Mouse (Mus musculus) stomach, embryonic 14.5 days (tissue): Measurements from ENCODE around the gene Il4ra. TPM values are rescaled to one million over a fixed set of nuclear protein-coding genes. Genes with fewer than 3 reads are reported as not detected.

Experiments used
- ATAC-seq: fragments of 200-750 bp; cut with Nextera tagmentation; 2 replicates; pipeline ENCODE4 v1.8.0; 2017; ENCODE audit warnings: low read depth, moderate TSS enrichment; ENCODE audit not compliant: insufficient number of reproducible peaks, insufficient read depth, low FRiP score
- H3K27ac ChIP-seq: fragments of 300-500 bp; sonication (generic); 2 replicates; pipeline ENCODE4 v1.5.1; 2014; ENCODE audit warnings: mild to moderate bottlenecking, low read length, moderate library complexity, mixed read lengths
- H3K27me3 ChIP-seq: fragments of 300-500 bp; sonication (generic); 2 replicates; pipeline ENCODE4 v1.6.1; 2014; ENCODE audit warnings: low read length, control low read depth, mixed read lengths; ENCODE audit not compliant: control insufficient read depth, insufficient read depth
- H3K36me3 ChIP-seq: fragments of 300-500 bp; sonication (generic); 2 replicates; pipeline ENCODE4 v1.6.1; 2014; ENCODE audit warnings: mild to moderate bottlenecking, control low read depth, low read length, moderate library complexity, mixed read lengths; ENCODE audit not compliant: control insufficient read depth, insufficient read depth
- H3K4me1 ChIP-seq: fragments of 300-500 bp; sonication (generic); 2 replicates; pipeline ENCODE4 v1.6.1; 2014; ENCODE audit warnings: low read length, control low read depth, mixed read lengths; ENCODE audit not compliant: control insufficient read depth, insufficient read depth
- H3K4me2 ChIP-seq: fragments of 300-500 bp; sonication (generic); replicated peaks from 2 replicates; pipeline ENCODE4 v1.6.1; 2014; ENCODE audit warnings: low read depth, low read length, control low read depth
- H3K4me3 ChIP-seq: fragments of 300-500 bp; sonication (generic); 2 replicates; pipeline ENCODE4 v1.5.1; 2014; ENCODE audit warnings: low read depth, low read length, control low read depth
- H3K9ac ChIP-seq: fragments of 300-500 bp; sonication (generic); replicated peaks from 2 replicates; pipeline ENCODE4 v1.6.1; 2014; ENCODE audit warnings: low read depth, mild to moderate bottlenecking, control low read depth, low read length, moderate library complexity, mixed read lengths
- H3K9me3 ChIP-seq: fragments of 300-500 bp; sonication (generic); 2 replicates; pipeline ENCODE4 v1.6.1; 2016; ENCODE audit warnings: low read depth, low read length, control low read depth; ENCODE audit not compliant: control insufficient read depth
- WGBS: fragments of 180-500 bp; shearing (Covaris S2); extraction: QIAGEN DNeasy Blood & Tissue Kit; methylation state at CpG from one replicate; pipeline ENCODE4 v1.1.7; 2014; 5-methylcytosine and 5-hydroxymethylcytosine counted together
- polyA plus RNA-seq: library from polyadenylated mRNA; unstranded; fragments of >200 nt; fragmentation: Nextera tagmentation; extraction: Ambion mirVana; gene quantifications from 2 replicates; pipeline ENCODE4 v1.2.1, GENCODE M21; 2014

Gene Il4ra
- polyA plus RNA-seq, 1 experiment from 2014 or later: 6.3 TPM

- H3K4me1 ChIP-seq: no peaks in the 10 kb centered on the region
- H3K27me3 ChIP-seq: no peaks in the 10 kb centered on the region
- no peak overlapping the region for H3K4me2 ChIP-seq
- 79% methylated on average over 5 of the region's 5 CpGs for WGBS
- H3K36me3 ChIP-seq: no peaks in the 10 kb centered on the region
- H3K9ac ChIP-seq: no peak overlapping the region
- no peak overlapping the region for H3K4me3 ChIP-seq
- no peak for ATAC-seq
- no peaks in the 10 kb centered on the region for H3K9me3 ChIP-seq
- no peak overlapping the region for H3K27ac ChIP-seq
These were observed 61.7 kb downstream of the Il4ra start for GRCm38 (mm10) chr7:125613579-125613978.

GRCm38 (mm10) chr7:125615453-125615852 is 63.5 kb downstream of the Il4ra start:
- no peak for ATAC-seq
- H3K27ac ChIP-seq: no peak overlapping the region
- 88% methylated on average over 7 of the region's 7 CpGs for WGBS
- no peak overlapping the region for H3K4me2 ChIP-seq
- H3K27me3 ChIP-seq: no peaks in the 10 kb centered on the region
- no peaks in the 10 kb centered on the region for H3K36me3 ChIP-seq
- H3K9me3 ChIP-seq: no peaks in the 10 kb centered on the region
- no peak overlapping the region for H3K4me3 ChIP-seq
- H3K4me1 ChIP-seq: no peaks in the 10 kb centered on the region
- no peak overlapping the region for H3K9ac ChIP-seq

DNA sequence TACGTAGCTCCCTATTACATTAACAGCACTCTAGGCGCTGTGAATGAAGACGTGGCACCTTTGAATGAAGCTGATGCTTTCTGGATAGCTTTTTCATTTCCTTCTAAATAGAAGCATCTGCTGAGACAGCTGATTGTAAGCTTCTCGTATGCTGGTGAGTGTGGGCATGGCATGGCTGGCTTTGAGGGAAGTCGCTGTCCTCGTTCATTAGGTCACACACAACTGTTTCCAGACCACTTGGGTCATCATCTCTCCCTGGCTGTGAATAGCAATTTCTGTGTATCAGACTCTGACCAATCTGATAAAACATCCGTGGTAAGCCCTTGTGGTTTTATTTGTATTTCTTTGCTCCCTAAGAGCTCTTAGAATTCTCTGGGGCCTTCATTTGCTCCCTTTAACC is 66.1 kb downstream of the Il4ra start:
- 82% methylated on average over 7 of the region's 7 CpGs for WGBS
- Histone ChIP-seq H3K36me3 (no peaks in the 10 kb centered on the region), H3K4me2 (no peak overlapping the region), H3K9ac (no peak overlapping the region), H3K9me3 (no peaks in the 10 kb centered on the region), H3K4me1 (no peaks in the 10 kb centered on the region), H3K27me3 (no peaks in the 10 kb centered on the region), H3K27ac (no peak overlapping the region), H3K4me3 (no peak overlapping the region)
- no peak for ATAC-seq

DNA sequence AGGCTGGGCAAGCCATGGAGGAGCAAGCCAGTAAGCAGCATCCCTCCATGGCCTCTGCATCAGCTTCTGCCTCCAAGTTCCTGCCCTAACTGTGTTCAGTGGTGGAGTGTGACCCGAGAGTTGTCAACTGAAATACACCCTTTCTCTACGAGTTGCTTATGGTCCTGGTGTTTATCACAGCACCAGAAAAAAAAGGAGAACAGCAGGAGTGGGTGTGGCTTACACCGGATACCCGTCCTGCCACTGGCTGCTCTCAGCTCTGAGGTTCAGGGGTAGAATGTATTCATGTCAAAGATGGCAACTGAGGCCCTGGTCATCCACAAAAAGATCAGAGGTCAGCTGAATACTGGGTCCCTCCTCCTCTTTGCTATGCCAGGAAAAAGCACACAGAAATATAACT is 68.2 kb downstream of the Il4ra start:
- Histone ChIP-seq H3K27ac (no peak overlapping the region), H3K36me3 (no peaks in the 10 kb centered on the region), H3K4me1 (no peaks in the 10 kb centered on the region), H3K4me3 (no peak overlapping the region), H3K4me2 (no peak overlapping the region), H3K9me3 (no peaks in the 10 kb centered on the region), H3K27me3 (no peaks in the 10 kb centered on the region), H3K9ac (no peak overlapping the region)
- ATAC-seq: no peak
- 75% methylated on average over 4 of the region's 4 CpGs for WGBS

DNA sequence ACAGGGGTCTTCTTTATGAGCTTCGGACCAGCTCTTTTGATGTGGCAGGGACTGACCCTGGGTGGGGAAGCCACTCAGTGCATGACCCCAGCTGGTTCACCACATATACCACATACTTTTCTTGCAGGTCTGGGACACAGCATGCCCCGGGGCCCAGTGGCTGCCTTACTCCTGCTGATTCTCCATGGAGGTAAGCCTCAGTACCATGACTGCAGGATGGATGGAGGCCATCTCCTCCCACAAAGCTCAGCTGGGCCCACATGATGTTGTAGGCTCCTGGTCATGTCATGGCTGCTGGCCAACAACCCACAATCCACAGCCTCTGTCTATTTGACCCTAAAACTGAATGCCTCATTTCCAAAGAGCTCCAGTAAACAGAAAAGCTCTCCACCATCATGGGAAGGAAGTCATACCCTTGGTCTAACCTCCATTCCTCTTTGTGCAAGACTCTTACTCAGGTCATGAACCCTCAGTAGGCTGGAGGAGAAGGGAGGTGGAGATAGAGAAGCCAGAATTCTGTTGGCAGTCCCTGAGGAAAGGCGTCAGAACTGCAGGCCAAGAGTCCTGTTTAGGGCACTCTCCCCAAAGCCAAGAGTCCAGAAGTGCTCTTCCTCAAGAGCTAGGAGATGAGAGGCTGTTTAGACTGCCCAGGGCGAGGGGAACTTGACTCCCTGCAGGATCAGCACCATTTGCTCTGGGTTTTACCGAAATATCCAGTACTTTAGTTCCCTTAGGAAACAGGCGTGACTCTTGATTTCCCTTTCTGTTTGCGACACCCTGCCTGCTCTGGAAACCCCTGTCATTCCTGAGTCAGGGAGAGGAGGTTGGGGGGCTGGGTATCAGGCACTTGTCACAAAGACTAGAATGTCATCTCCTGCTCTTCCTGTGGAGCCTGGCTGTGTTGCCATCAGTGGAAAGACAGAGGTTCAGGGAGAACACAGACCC is 71.1 kb downstream of the Il4ra start:
- ATAC-seq: no peak

DNA sequence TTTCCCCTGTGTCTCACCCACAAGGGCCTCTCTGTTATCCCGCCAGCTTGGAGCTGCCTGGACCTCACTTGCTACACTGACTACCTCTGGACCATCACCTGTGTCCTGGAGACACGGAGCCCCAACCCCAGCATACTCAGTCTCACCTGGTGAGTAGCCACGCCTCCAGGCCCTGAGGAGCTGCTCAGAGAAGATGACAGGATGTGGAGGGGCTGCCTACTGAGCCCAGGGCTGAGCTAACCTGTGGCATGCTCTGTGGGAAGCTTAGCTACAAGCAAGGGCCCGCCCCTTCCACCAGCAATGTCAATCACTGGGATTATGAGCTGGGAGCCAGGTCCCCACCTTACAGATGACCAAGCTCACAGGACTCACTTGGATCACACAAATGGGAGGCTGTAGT is 73.3 kb downstream of the Il4ra start:
- H3K9ac ChIP-seq: no peak overlapping the region
- H3K36me3 ChIP-seq: no peaks in the 10 kb centered on the region
- no peaks in the 10 kb centered on the region for H3K4me1 ChIP-seq
- WGBS: 65% methylated on average over 4 of the region's 4 CpGs
- no peaks in the 10 kb centered on the region; the same call in 1 of the 2 replicates for H3K9me3 ChIP-seq
- H3K27ac ChIP-seq: no peak overlapping the region
- H3K4me2 ChIP-seq: no peak overlapping the region
- H3K27me3 ChIP-seq: no peaks in the 10 kb centered on the region
- no peak for ATAC-seq
- H3K4me3 ChIP-seq: no peak overlapping the region

More for the DNA sequence above, 71.1 kb downstream of the Il4ra start:
- 73% methylated on average over 7 of the region's 7 CpGs for WGBS
- Histone ChIP-seq H3K27ac (no peak overlapping the region), H3K4me3 (no peak overlapping the region), H3K9ac (no peak overlapping the region), H3K4me2 (no peak overlapping the region), H3K27me3 (no peaks in the 10 kb centered on the region), H3K4me1 (no peaks in the 10 kb centered on the region), H3K9me3 (no peaks in the 10 kb centered on the region), H3K36me3 (no peaks in the 10 kb centered on the region)

DNA sequence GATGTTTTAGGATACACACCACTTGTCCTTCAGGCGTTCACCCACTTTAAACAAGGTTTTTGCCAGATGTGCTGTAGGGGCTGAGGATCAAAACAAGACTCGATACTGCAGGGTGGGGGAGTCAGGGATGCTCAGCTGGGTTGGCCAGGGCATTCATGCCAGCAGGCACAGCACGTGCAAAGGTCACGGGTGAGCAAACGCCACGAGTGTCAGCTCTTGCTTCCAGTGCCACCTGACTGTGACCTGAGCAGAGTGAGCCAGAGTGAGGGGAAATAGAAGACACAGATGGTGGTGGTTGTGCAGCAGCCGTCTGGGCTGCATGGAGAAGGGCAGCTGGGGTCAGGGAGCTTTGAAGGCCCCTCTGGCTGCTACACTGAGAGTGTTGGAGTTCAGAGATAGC is 73.9 kb downstream of the Il4ra start:
- Histone ChIP-seq H3K4me2 (no peak overlapping the region), H3K27ac (no peak overlapping the region), H3K9ac (no peak overlapping the region), H3K4me3 (no peak overlapping the region), H3K9me3 (no peaks in the 10 kb centered on the region; the same call in 1 of the 2 replicates), H3K4me1 (no peaks in the 10 kb centered on the region), H3K36me3 (no peaks in the 10 kb centered on the region), H3K27me3 (no peaks in the 10 kb centered on the region)
- ATAC-seq: no peak
- 59% methylated on average over 7 of the region's 7 CpGs for WGBS
